Mouse (Mus musculus) bone marrow macrophage, adult 2 months (primary cell): ENCODE data around the gene Nxnl1.
"Not testable (repeated sequence)": the region's sequence is repeated elsewhere in the genome, so short reads cannot be mapped to it uniquely, and the experiment has no call there.

ENCODE experiments used
- CTCF ChIP-seq: IDR thresholded peaks from 2 replicates; pipeline ENCODE4 v1.5.1; 2012; ENCODE audit warnings: low read depth, mild to moderate bottlenecking, low read length, moderate library complexity
- POLR2A ChIP-seq: IDR thresholded peaks from 2 replicates; pipeline ENCODE4 v1.6.1; 2012; ENCODE audit warnings: mild to moderate bottlenecking, low read depth, low read length, borderline replicate concordance

- TF ChIP-seq CTCF = peak; percentile 30; the same call in 1 of the 2 replicates
- not testable (repeated sequence) for TF ChIP-seq POLR2A
Observed at GRCm38 (mm10) chr8:71530735-71531467, 35.5 kb downstream of the Nxnl1 start.
